Mouse (Mus musculus): ENCODE data around the gene Igfbp4. TPM values are rescaled to one million over a fixed set of nuclear protein-coding genes. Genes with fewer than 3 reads are reported as not detected.

Igfbp4 gene
- polyA plus RNA-seq, 1 experiment from 2014 or later: 672 TPM

DNA sequence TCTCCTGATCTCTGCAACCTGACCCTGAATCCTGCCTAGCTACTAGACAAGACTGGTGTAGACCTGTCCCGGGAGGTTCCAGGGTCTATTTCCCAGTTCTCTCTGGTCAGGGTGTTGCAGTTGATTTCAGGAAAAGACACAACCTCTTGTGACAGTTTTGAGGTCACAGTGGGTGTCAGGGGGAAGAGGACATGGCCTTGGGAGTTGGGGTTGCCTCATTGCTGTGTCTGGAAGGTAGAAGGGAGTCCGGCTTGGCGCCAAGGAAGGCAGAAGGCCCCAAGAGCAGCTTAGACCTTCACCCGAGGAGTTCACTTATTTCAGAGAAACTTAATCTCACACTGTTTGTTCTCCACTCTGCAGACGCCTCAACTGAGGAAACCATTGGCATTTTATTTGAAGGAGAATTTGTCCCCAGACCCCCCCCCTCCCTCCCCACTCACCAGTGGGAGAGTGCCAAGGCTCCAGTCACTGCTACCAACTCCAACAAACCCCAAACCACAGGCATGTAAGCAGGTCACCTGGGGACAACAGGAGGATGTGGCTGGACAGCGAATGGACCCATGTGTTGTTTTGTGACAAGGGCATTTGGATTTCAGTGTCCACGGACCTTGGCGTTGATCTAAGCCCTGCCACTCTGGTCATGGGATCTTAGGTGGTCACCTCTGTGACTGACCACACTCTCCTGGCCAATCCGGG is 61.7 kb downstream of the Igfbp4 start:
- ATAC-seq: no peak
- DNase-seq: no peak
- TF ChIP-seq CTCF (IDR thresholded peaks at IDR 0.05; ENCODE audit: low read depth): no peak
- no peak for TF ChIP-seq EP300 (IDR thresholded peaks at IDR 0.05; ENCODE audit: low read depth)
- H3K4me2 ChIP-seq (ENCODE audit: low read depth, low read length): no peak overlapping the region
- H3K4me3 ChIP-seq (ENCODE audit: low read depth, low read length): no peak overlapping the region
- H3K9me3 ChIP-seq (ENCODE audit: low read length): no peaks in the 10 kb centered on the region
- H3K36me3 ChIP-seq (replicated peaks; ENCODE audit: insufficient read depth, low read length): no peaks in the 10 kb centered on the region
- WGBS (ENCODE audit: insufficient replicate concordance): 48% methylated on average over 9 of the region's 9 CpGs
- no peaks in the 10 kb centered on the region for H3K27me3 ChIP-seq (ENCODE audit: insufficient read depth, low read length)
- H3K9ac ChIP-seq (replicated peaks): no peak overlapping the region
- no peak overlapping the region for H3K27ac ChIP-seq (ENCODE audit: low read depth)
- H3K4me1 ChIP-seq (ENCODE audit: insufficient read depth): peaks cover 17% of the 10 kb centered on the region; the same call in 1 of the 2 replicates

Other genes starting within 250 kb of the Igfbp4 start
- gene Msl1, start 245.7 kb upstream of the Igfbp4 start, polyA plus RNA-seq (2015; fragmentation: Nextera tagmentation; extraction: Ambion mirVana): 5.4 and 6.5 TPM in 2 replicates
- 6.7 and 7.0 TPM in 2 replicates for gene Casc3, start 236.3 kb upstream of the Igfbp4 start, polyA plus RNA-seq (2015; fragmentation: Nextera tagmentation; extraction: Ambion mirVana)
- 0.11 and 0.21 TPM in 2 replicates for gene Rapgefl1, start 204.5 kb upstream of the Igfbp4 start, polyA plus RNA-seq (2015; fragmentation: Nextera tagmentation; extraction: Ambion mirVana)
- gene Wipf2, start 177.6 kb upstream of the Igfbp4 start, polyA plus RNA-seq (2015; fragmentation: Nextera tagmentation; extraction: Ambion mirVana): 1.2 TPM in 2 replicates
- 19.1 and 22.3 TPM in 2 replicates for gene Cdc6, start 133.4 kb upstream of the Igfbp4 start, polyA plus RNA-seq (2015; fragmentation: Nextera tagmentation; extraction: Ambion mirVana)
- 5.4 and 5.6 TPM in 2 replicates for gene Rara, start 113.4 kb upstream of the Igfbp4 start, polyA plus RNA-seq (2015; fragmentation: Nextera tagmentation; extraction: Ambion mirVana)
- not detected in 2 replicates for gene Gjd3, start 58.2 kb upstream of the Igfbp4 start, polyA plus RNA-seq (2015; fragmentation: Nextera tagmentation; extraction: Ambion mirVana)
- gene Top2a, start 17.1 kb upstream of the Igfbp4 start, polyA plus RNA-seq (2015; fragmentation: Nextera tagmentation; extraction: Ambion mirVana): 74.3 and 90.2 TPM in 2 replicates
- 0.25 and 0.31 TPM in 2 replicates for gene Tns4, start 48.1 kb downstream of the Igfbp4 start, polyA plus RNA-seq (2015; fragmentation: Nextera tagmentation; extraction: Ambion mirVana)
- 1.5 and 1.6 TPM in 2 replicates for gene Ccr7, start 113.8 kb downstream of the Igfbp4 start, polyA plus RNA-seq (2015; fragmentation: Nextera tagmentation; extraction: Ambion mirVana)
- 57.4 and 61.0 TPM in 2 replicates for gene Smarce1, start 189.8 kb downstream of the Igfbp4 start, polyA plus RNA-seq (2015; fragmentation: Nextera tagmentation; extraction: Ambion mirVana)
- 0.39 and 0.55 TPM in 2 replicates for gene Krt222, start 202.8 kb downstream of the Igfbp4 start, polyA plus RNA-seq (2015; fragmentation: Nextera tagmentation; extraction: Ambion mirVana)
- not detected in 2 replicates for gene Krt24, start 244.0 kb downstream of the Igfbp4 start, polyA plus RNA-seq (2015; fragmentation: Nextera tagmentation; extraction: Ambion mirVana)

Measured in liver, postnatal 0 days (tissue).